Mouse (Mus musculus) spleen, adult 2 months (tissue): ENCODE results near the gene Cdc42se2.

Experiments used
- CTCF ChIP-seq: fragments of 200-500 bp; IDR thresholded peaks from 2 replicates; pipeline ENCODE4 v1.5.1; 2011; ENCODE audit warnings: mild to moderate bottlenecking, inconsistent platforms; ENCODE audit not compliant: insufficient read depth, insufficient read length, insufficient replicate concordance; ENCODE audit errors: extremely low read depth
- POLR2A ChIP-seq: fragments of 200-500 bp; IDR thresholded peaks from 2 replicates; pipeline ENCODE4 v1.6.1; 2011; ENCODE audit warnings: low read depth, low read length, inconsistent platforms

GRCm38 (mm10) chr11:54779946-54780345, 7.5 kb downstream of the Cdc42se2 start:
- TF ChIP-seq POLR2A (no peak), CTCF (no peak)
